Comparison of ENCODE assay signal across 8 mouse cellular contexts in genomic region chr4:133013266-133013891, GRCm38 (mm10). TPM values are rescaled to one million over a fixed set of nuclear protein-coding genes. Genes with fewer than 3 reads are reported as not detected.
DNase-seq lines count a peak whose midpoint lies in the region; ATAC-seq lines count a peak whose summit lies in the region.

No protein-coding gene starts in this region.

- peaks cover 19% of the 10 kb centered on the region for H3K27me3 ChIP-seq in forebrain, embryonic 11.5 days (ENCODE audit: control insufficient read depth, insufficient read depth, low read length)

- H3K4me3 ChIP-seq in forebrain, embryonic 11.5 days (ENCODE audit: low read depth, low read length), result peak overlapping the region; percentile 93

- H3K36me3 ChIP-seq in forebrain, embryonic 11.5 days (ENCODE audit: control insufficient read depth, insufficient read depth, low read length), result no peaks in the 10 kb centered on the region

- H3K4me1 ChIP-seq in forebrain, embryonic 11.5 days (replicated peaks; ENCODE audit: control insufficient read depth, insufficient read depth, low read length), result peaks cover 30% of the 10 kb centered on the region

- DNase-seq in CD4-positive helper T cell, adult 2 months (ENCODE audit: low read depth, low spot score), result peak; percentile 62
- peak; percentile 81 for DNase-seq in adrenal gland, postnatal 14 days
- peak; percentile 74 for DNase-seq in forebrain, embryonic 11.5 days (ENCODE audit: low spot score)
- DNase-seq in heart, postnatal 14 days, result peak; percentile 68 to 74
- peak; percentile 81 to 85 for DNase-seq in kidney, postnatal 36 days
- peak; percentile 41 to 49 for DNase-seq in spleen, postnatal 10 days (ENCODE audit: low spot score in 2 of 2)

- WGBS in forebrain, embryonic 11.5 days, result 2% methylated on average over 13 of the region's 18 CpGs

- ATAC-seq in forebrain, embryonic 11.5 days (replicated peaks; ENCODE audit: low FRiP score), result peak; percentile 6; the same call in 1 of the 2 replicates
- 0 out of 2 replicates have a peak, but pooled peaks have one; percentile 6 for ATAC-seq in megakaryocyte, adult 5-6 weeks (ENCODE audit: poor library complexity, severe bottlenecking)
- no peak for ATAC-seq in activated CD4-positive, CD25-positive, alpha-beta regulatory T cell, adult 4 months

- peak overlapping the region; percentile 93 for H3K9ac ChIP-seq in forebrain, embryonic 11.5 days (ENCODE audit: low read length)

- peak overlapping the region; percentile 70 for H3K4me2 ChIP-seq in forebrain, embryonic 11.5 days (ENCODE audit: low read depth, low read length, severe bottlenecking)

- intact Hi-C loops in heart, postnatal 14 days (cut with DNase I), result loop anchor here (1.0 to 10.0 kb wide), 3 partner anchors 43 to 184 kb away; no protein-coding TSS in a partner anchor

- no peaks in the 10 kb centered on the region for H3K9me3 ChIP-seq in forebrain, embryonic 11.5 days (ENCODE audit: control insufficient read depth, low read length)

- peak overlapping the region; percentile 88 for H3K27ac ChIP-seq in forebrain, embryonic 11.5 days (ENCODE audit: low read depth, low read length)

RNA-seq across cellular contexts. Expression of gene Ahdc1, which starts 2.3 kb away (rescaled TPM):
- total RNA-seq in adrenal gland, postnatal 14 days (2021), result 65.0 and 71.9 TPM in 2 replicates
- 5.5 and 7.5 TPM in 2 replicates for polyA plus RNA-seq in forebrain, embryonic 11.5 days (2014; fragmentation: Nextera tagmentation; extraction: Ambion mirVana)
- 10 to 100 TPM; 55.2 to 59.1 TPM for total RNA-seq in heart, postnatal 14 days (2021)
- 3.0 and 4.4 TPM in 2 replicates for total RNA-seq in megakaryocyte, adult 5-6 weeks (2015)
- 0.77 and 3.6 TPM in 2 replicates for total RNA-seq in megakaryocyte, adult 5-6 weeks (2017)
- 1 to 10 TPM; 2.1 TPM for polyA plus RNA-seq in activated CD4-positive, CD25-positive, alpha-beta regulatory T cell, adult 4 months (2017; shearing (Covaris generic))

RNA-seq across cellular contexts. Expression of gene Fgr, which starts 39.5 kb away (rescaled TPM):
- total RNA-seq in adrenal gland, postnatal 14 days (2021), result 0.78 and 1.8 TPM in 2 replicates
- 0.13 TPM in 1 of 2 replicates, not detected in the other for polyA plus RNA-seq in forebrain, embryonic 11.5 days (2014; fragmentation: Nextera tagmentation; extraction: Ambion mirVana)
- total RNA-seq in heart, postnatal 14 days (2021), result under 1 TPM; 0.43 to 0.49 TPM
- 108 and 116 TPM in 2 replicates for total RNA-seq in megakaryocyte, adult 5-6 weeks (2015)
- total RNA-seq in megakaryocyte, adult 5-6 weeks (2017), result 111 and 112 TPM in 2 replicates
- polyA plus RNA-seq in activated CD4-positive, CD25-positive, alpha-beta regulatory T cell, adult 4 months (2017; shearing (Covaris generic)), result 1 to 10 TPM; 4.2 TPM

Comparison
In these comparisons a context has a peak if more than half of its experiments do, and no peak if none do; other contexts are left out.
1. RNA of gene Ahdc1, which starts 2.3 kb away (total RNA-seq): 65.0 to 71.9 TPM in adrenal gland, postnatal 14 days and 55.2 to 59.1 TPM in heart, postnatal 14 days; 0.77 to 4.4 TPM in megakaryocyte, adult 5-6 weeks; every median in the first group is over 10 times any median in the second.
2. RNA of gene Fgr, which starts 39.5 kb away (total RNA-seq): 108 to 116 TPM in megakaryocyte, adult 5-6 weeks; 0.78 to 1.8 TPM in adrenal gland, postnatal 14 days and 0.43 to 0.49 TPM in heart, postnatal 14 days; every median in the first group is over 10 times any median in the second.
3. Peak in every context shown above with its lines, with median percentiles within 50 percentile points of each other: DNase-seq.